Mouse (Mus musculus) ES-E14 (cell line): ENCODE measurements at regions not wholly inside any gene's neighbourhood (a gene's known extent, or its start where the extent isn't known, plus 50 kb on each side); places are given as distances from the start of the nearest gene placed in this dataset.

Experiments
- DNase-seq: peaks from one replicate; pipeline ENCODE4 v3.0.0-alpha.2; 2013; ENCODE audit warnings: low read depth, low spot score
- H3K27ac ChIP-seq: 2 replicates; pipeline ENCODE4 v1.5.1; 2012; ENCODE audit warnings: low read depth, mild to moderate bottlenecking, low read length, moderate library complexity, mixed read lengths; ENCODE audit not compliant: poor library complexity, insufficient read depth, severe bottlenecking
- H3K36me3 ChIP-seq: 2 replicates; pipeline ENCODE4 v1.6.1; 2012; ENCODE audit warnings: mild to moderate bottlenecking, low read length, moderate library complexity, mixed read lengths; ENCODE audit not compliant: control insufficient read depth, poor library complexity, insufficient read depth, severe bottlenecking
- H3K4me1 ChIP-seq, 2 experiments: fragments of 150-350 bp in 1 of 2; sonication (generic) in 1 of 2; 2 replicates each; pipeline ENCODE4 v1.6.1; 2012; ENCODE audit warnings: low read length in 2 of 2, mild to moderate bottlenecking in 1 of 2, mixed read lengths in 1 of 2; ENCODE audit not compliant: control insufficient read depth in 2 of 2, insufficient read depth in 2 of 2, poor library complexity in 1 of 2
- H3K4me3 ChIP-seq, 2 experiments: fragments of 150-350 bp in 1 of 2; sonication (generic) in 1 of 2; 2 replicates each; pipeline ENCODE4 v1.5.1; 2012; ENCODE audit warnings: low read length in 2 of 2, low read depth in 1 of 2, mild to moderate bottlenecking in 1 of 2, mixed read lengths in 1 of 2; ENCODE audit not compliant: insufficient read depth in 1 of 2, poor library complexity in 1 of 2, severe bottlenecking in 1 of 2
- H3K9ac ChIP-seq: 2 replicates; pipeline ENCODE4 v1.6.1; 2012; ENCODE audit warnings: low read depth, mild to moderate bottlenecking, low read length, mixed read lengths; ENCODE audit not compliant: poor library complexity, insufficient read depth, severe bottlenecking
- H3K9me3 ChIP-seq: fragments of 150-350 bp; sonication (generic); 2 replicates; pipeline ENCODE4 v1.6.1; 2012; ENCODE audit warnings: low read depth, mild to moderate bottlenecking, low read length; ENCODE audit not compliant: control insufficient read depth, insufficient read depth
- CHD2 ChIP-seq: IDR thresholded peaks from 2 replicates; pipeline ENCODE4 v1.6.1; 2014; ENCODE audit warnings: mild to moderate bottlenecking, low read depth, low read length, inconsistent platforms
- HCFC1 ChIP-seq: IDR thresholded peaks from 2 replicates; pipeline ENCODE4 v1.6.1; 2012; ENCODE audit warnings: low read length, inconsistent platforms, borderline replicate concordance; ENCODE audit not compliant: insufficient read depth
- MAFK ChIP-seq: IDR thresholded peaks from 2 replicates; pipeline ENCODE4 v1.6.1; 2014; ENCODE audit warnings: mild to moderate bottlenecking, low read depth, low read length, inconsistent platforms; ENCODE audit not compliant: insufficient read depth
- ZC3H11A ChIP-seq: IDR thresholded peaks from 2 replicates; pipeline ENCODE4 v1.6.1; 2012; ENCODE audit warnings: low read depth, mild to moderate bottlenecking, inconsistent platforms, low read length, borderline replicate concordance
- ZNF384 ChIP-seq: IDR thresholded peaks from 2 replicates; pipeline ENCODE4 v1.6.1; 2012; ENCODE audit warnings: low read depth, low read length, inconsistent platforms
- in situ Hi-C, 2 experiments: fragments of 600-800 bp; cut with MboI; formaldehyde crosslinking; loops; one replicate each; pipeline ENCODE4 v1.15.1; 2025; ENCODE audit warnings: low sequenced_read_pairs in 2 of 2, inconsistent platforms in 1 of 2; ENCODE audit not compliant: unreplicated experiment in 2 of 2

- no peak overlapping the region for H3K27ac ChIP-seq
- TF ChIP-seq ZNF384 (no peak), MAFK (no peak), ZC3H11A (no peak)
- H3K4me3 ChIP-seq = no peak overlapping the region
- peaks cover 0 to 2% of the 10 kb centered on the region in 2 experiments; a peak in 2 of 4 replicates for H3K4me1 ChIP-seq
- no peak for DNase-seq
- no peaks in the 10 kb centered on the region for H3K36me3 ChIP-seq
- no peak overlapping the region for H3K9ac ChIP-seq
- in situ Hi-C loops = no loop called here
- no peaks in the 10 kb centered on the region for H3K9me3 ChIP-seq
These were observed 257.2 kb upstream of the Atp5g3 start for GRCm38 (mm10) chr2:74168307-74168706.

- no peak overlapping the region for H3K4me3 ChIP-seq
- TF ChIP-seq HCFC1 (no peak), CHD2 (no peak), ZC3H11A (no peak), MAFK (no peak), ZNF384 (no peak)
- in situ Hi-C loops = no loop called here
- DNase-seq = no peak
- H3K36me3 ChIP-seq = no peaks in the 10 kb centered on the region
- peaks cover 0 to 6% of the 10 kb centered on the region in 2 experiments; a peak in 2 of 4 replicates for H3K4me1 ChIP-seq
- no peak overlapping the region for H3K9ac ChIP-seq
- no peaks in the 10 kb centered on the region for H3K9me3 ChIP-seq
- no peak overlapping the region for H3K27ac ChIP-seq
These were observed 242.9 kb upstream of the Atp5g3 start for GRCm38 (mm10) chr2:74154062-74154461.

- DNase-seq = no peak
- H3K36me3 ChIP-seq = no peaks in the 10 kb centered on the region
- in situ Hi-C loops = no loop called here
- peaks cover 0 to 6% of the 10 kb centered on the region in 2 experiments; a peak in 2 of 4 replicates for H3K4me1 ChIP-seq
- H3K9ac ChIP-seq = no peak overlapping the region
- H3K4me3 ChIP-seq = no peak overlapping the region
- TF ChIP-seq CHD2 (no peak), ZNF384 (no peak), HCFC1 (no peak), ZC3H11A (no peak), MAFK (no peak)
- H3K27ac ChIP-seq = no peak overlapping the region
- H3K9me3 ChIP-seq = no peaks in the 10 kb centered on the region
These were observed 242.2 kb upstream of the Atp5g3 start for GRCm38 (mm10) chr2:74153247-74153850.

GRCm38 (mm10) chr2:74152534-74153246 lies 241.6 kb upstream of the Atp5g3 start:
- H3K27ac ChIP-seq = no peak overlapping the region
- H3K4me3 ChIP-seq = no peak overlapping the region
- in situ Hi-C loops = no loop called here

More at GRCm38 (mm10) chr2:74152534-74153246, 241.6 kb upstream of the Atp5g3 start:
- no peak overlapping the region for H3K9ac ChIP-seq
- H3K4me1 ChIP-seq = peaks cover 0 to 6% of the 10 kb centered on the region in 2 experiments; a peak in 2 of 4 replicates
- no peaks in the 10 kb centered on the region for H3K36me3 ChIP-seq
- no peak for DNase-seq
- no peak for TF ChIP-seq ZNF384
- no peak for TF ChIP-seq ZC3H11A
- no peak for TF ChIP-seq CHD2
- TF ChIP-seq MAFK = no peak
- no peak for TF ChIP-seq HCFC1
- no peaks in the 10 kb centered on the region for H3K9me3 ChIP-seq
